8 mouse cellular contexts compared by ENCODE assay signal in genomic region chr10:127945432-127946064, GRCm38 (mm10). TPM values are rescaled to one million over a fixed set of nuclear protein-coding genes. Genes with fewer than 3 reads are reported as not detected.
DNase-seq lines count a peak whose midpoint lies in the region; ATAC-seq lines count a peak whose summit lies in the region.
"Had no signal": no experiment of that assay in that cellular context is flagged by ENCODE, and none has a peak within 500 bp of the region (broad histone marks: within the 10 kb centered on the region; RNA-seq: fewer than 3 reads in every experiment).

No protein-coding gene starts in this region.

- ATAC-seq in kidney, embryonic 14.5 days (ENCODE audit: low FRiP score, low TSS enrichment) = peak; percentile 82
- ATAC-seq in liver, embryonic 13.5 days (ENCODE audit: low read depth) = peak; percentile 65

- no peaks in the 10 kb centered on the region for H3K27me3 ChIP-seq in kidney, embryonic 14.5 days (ENCODE audit: control insufficient read depth, insufficient read depth, low read length)
- H3K27me3 ChIP-seq in liver, embryonic 13.5 days = no peaks in the 10 kb centered on the region

- WGBS in kidney, embryonic 14.5 days = 26% methylated on average over 5 of the region's 5 CpGs
- WGBS in liver, embryonic 13.5 days (ENCODE audit: insufficient replicate concordance) = 27% methylated on average over 5 of the region's 5 CpGs

- no peak overlapping the region for H3K27ac ChIP-seq in kidney, embryonic 14.5 days (ENCODE audit: low read depth, low read length)
- no peak overlapping the region for H3K27ac ChIP-seq in liver, embryonic 13.5 days

- no peaks in the 10 kb centered on the region for H3K36me3 ChIP-seq in kidney, embryonic 14.5 days (ENCODE audit: control insufficient read depth, insufficient read depth, low read length)
- H3K36me3 ChIP-seq in liver, embryonic 13.5 days = no peaks in the 10 kb centered on the region

- H3K9ac ChIP-seq in kidney, embryonic 14.5 days (ENCODE audit: low read depth, low read length) = no peak overlapping the region
- H3K9ac ChIP-seq in liver, embryonic 13.5 days = no peak overlapping the region

- H3K9me3 ChIP-seq in kidney, embryonic 14.5 days (ENCODE audit: control insufficient read depth, low read length) = no peaks in the 10 kb centered on the region
- H3K9me3 ChIP-seq in liver, embryonic 13.5 days (replicated peaks) = no peaks in the 10 kb centered on the region

- H3K4me3 ChIP-seq in kidney, embryonic 14.5 days (ENCODE audit: low read length) = no peak overlapping the region
- no peak overlapping the region for H3K4me3 ChIP-seq in liver, embryonic 13.5 days (replicated peaks)

- DNase-seq in CD4-positive, CD25-positive, alpha-beta regulatory T cell, adult 2 months (ENCODE audit: low read depth, low spot score) = peak; percentile 73
- peak; percentile 76 for DNase-seq in MN1 (ENCODE audit: low spot score)
- peak; percentile 28 to 48 for DNase-seq in cerebellum, postnatal 25 days
- DNase-seq in gastrocnemius, postnatal 14 days = peak; percentile 16
- DNase-seq in liver, embryonic 13.5 days = peak; percentile 9
- peak; percentile 82 for DNase-seq in retina, postnatal 1 day

- no peaks in the 10 kb centered on the region for H3K4me1 ChIP-seq in kidney, embryonic 14.5 days (ENCODE audit: control insufficient read depth, insufficient read depth, low read length)
- H3K4me1 ChIP-seq in liver, embryonic 13.5 days (replicated peaks) = no peaks in the 10 kb centered on the region

- intact Hi-C loops in gastrocnemius, postnatal 14 days (cut with DNase I; ENCODE audit: low total_unique reads) = no loop called here

- H3K4me2 ChIP-seq in kidney, embryonic 14.5 days (replicated peaks; ENCODE audit: low read depth, low read length) = no peak overlapping the region
- H3K4me2 ChIP-seq in liver, embryonic 13.5 days = no peak overlapping the region

RNA-seq across cellular contexts. Expression of gene Sdr9c7, which starts 47.2 kb away (rescaled TPM):
- total RNA-seq in gastrocnemius, postnatal 14 days (2021) = not detected
- polyA plus RNA-seq in kidney, embryonic 14.5 days (2014; fragmentation: Nextera tagmentation; extraction: Ambion mirVana) = not detected in 2 replicates
- polyA plus RNA-seq in liver, embryonic 13.5 days (2015; fragmentation: Nextera tagmentation; extraction: Ambion mirVana) = not detected in 2 replicates
- total RNA-seq: layer of hippocampus, adult 18-20 months had no signal

RNA-seq across cellular contexts. Expression of gene Rdh7, which starts 56.9 kb away (rescaled TPM):
- not detected for total RNA-seq in gastrocnemius, postnatal 14 days (2021)
- polyA plus RNA-seq in kidney, embryonic 14.5 days (2014; fragmentation: Nextera tagmentation; extraction: Ambion mirVana) = not detected in 2 replicates
- polyA plus RNA-seq in liver, embryonic 13.5 days (2015; fragmentation: Nextera tagmentation; extraction: Ambion mirVana) = 0.47 and 0.70 TPM in 2 replicates
- total RNA-seq: layer of hippocampus, adult 18-20 months had no signal

Comparison
In these comparisons a context has a peak if more than half of its experiments do, and no peak if none do; other contexts are left out.
1. DNase-seq: peak in every context shown above with its lines; median percentile 82 in retina, postnatal 1 day; 76 in MN1; 73 in CD4-positive, CD25-positive, alpha-beta regulatory T cell, adult 2 months; 38 in cerebellum, postnatal 25 days; 16 in gastrocnemius, postnatal 14 days; 9 in liver, embryonic 13.5 days.